Mouse (Mus musculus) liver, postnatal 0 days (tissue): ENCODE results near the gene Scarb2.

ENCODE experiments used
- CTCF ChIP-seq: sonication (generic); IDR thresholded peaks from 2 replicates; pipeline ENCODE4 v1.5.1; 2016; ENCODE audit warnings: antibody characterized with exemption, low read depth
- EP300 ChIP-seq: IDR thresholded peaks from 2 replicates; pipeline ENCODE4 v1.6.1; 2016; ENCODE audit warnings: antibody characterized with exemption, low read depth, mild to moderate bottlenecking

DNA sequence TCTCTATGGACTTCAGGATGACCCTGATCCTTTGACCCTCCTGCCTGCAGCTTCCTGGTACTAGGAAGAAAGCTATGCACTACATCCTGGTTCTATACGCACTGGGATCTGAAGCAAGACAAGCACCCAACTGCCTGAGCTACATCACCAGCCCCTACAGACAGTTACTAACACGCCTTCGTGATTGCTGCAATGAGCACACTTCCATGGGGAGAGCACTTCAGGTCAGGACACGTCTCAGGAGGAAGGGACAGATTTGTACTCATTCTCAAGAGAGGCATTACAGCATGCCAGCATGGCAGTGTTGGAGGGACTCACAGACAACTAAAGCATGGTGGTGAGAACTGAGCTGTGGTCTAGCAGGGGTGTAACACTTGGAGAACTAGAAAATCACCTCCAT is 35.1 kb downstream of the Scarb2 start:
- TF ChIP-seq EP300 (no peak), CTCF (no peak)
